Mouse (Mus musculus) small intestine, adult 2 months (tissue): ENCODE data around the gene Tmem206.

Source experiments
- CTCF ChIP-seq: fragments of 200-500 bp; IDR thresholded peaks from 2 replicates; pipeline ENCODE4 v1.5.1; 2012; ENCODE audit warnings: low read depth, mild to moderate bottlenecking, control low read depth, inconsistent platforms, low read length, moderate library complexity, mixed read lengths; ENCODE audit not compliant: insufficient replicate concordance, insufficient read length; ENCODE audit errors: extremely low read depth
- POLR2A ChIP-seq: fragments of 200-500 bp; IDR thresholded peaks from 2 replicates; pipeline ENCODE4 v1.6.1; 2012; ENCODE audit warnings: low read depth, mild to moderate bottlenecking, control low read depth, inconsistent platforms, low read length, moderate library complexity

DNA sequence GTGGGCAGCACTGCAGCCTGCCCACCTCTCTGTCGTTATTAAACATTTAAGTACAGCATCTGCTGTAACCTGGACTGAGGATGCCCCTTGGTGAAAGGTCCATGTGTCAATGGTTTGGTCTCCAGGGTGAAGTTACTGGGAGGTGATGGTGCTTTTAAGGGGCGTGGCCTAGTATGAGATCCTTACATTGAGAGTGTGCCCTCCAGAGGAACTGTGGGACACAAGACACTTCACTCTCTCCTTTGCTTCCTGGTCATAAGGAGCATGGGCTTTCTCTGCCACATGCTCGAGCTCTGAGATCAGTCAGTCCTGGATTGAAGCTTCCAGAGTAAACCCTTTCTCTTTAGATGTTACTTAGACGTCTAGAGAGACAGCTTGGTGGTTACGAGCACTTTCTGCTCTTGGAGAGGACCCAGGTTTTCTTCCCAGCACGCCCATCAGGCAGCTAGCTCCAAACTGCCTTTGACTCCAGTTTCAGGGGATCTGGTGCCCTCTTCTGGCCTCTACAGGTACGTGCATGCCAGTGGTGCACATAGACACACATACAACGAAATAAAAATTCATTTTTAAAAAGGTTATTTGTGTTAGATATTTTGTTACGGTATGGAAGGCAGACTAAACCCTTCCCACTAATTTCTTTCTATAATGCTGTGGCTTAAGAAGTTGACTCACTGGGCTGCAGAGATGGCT, 17.8 kb upstream of the Tmem206 start:
- peak; percentile 45; the same call in 1 of the 2 replicates for TF ChIP-seq CTCF
- TF ChIP-seq POLR2A = no peak
